Mouse (Mus musculus): Measurements from ENCODE around the gene Cldn4.

Cldn4 gene

DNA sequence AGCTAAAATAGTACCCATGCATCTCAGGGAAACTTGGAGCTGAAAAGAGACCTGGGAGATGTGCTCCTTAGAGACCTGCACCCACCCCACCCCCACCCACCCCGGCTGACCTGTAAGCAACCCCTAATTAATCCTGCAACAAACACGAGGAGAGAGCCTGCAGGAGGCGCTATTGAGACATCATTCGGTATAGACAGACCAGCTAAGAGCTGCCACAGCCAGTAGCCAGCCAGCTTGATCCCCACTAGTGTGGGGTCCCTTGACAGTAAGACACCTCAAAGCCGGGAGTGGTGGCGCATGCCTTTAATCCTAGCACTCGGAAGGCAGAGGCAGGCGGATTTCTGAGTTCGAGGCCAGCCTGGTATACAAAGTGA lies 13.8 kb downstream of the Cldn4 start:
- DNase-seq (ENCODE audit: low spot score in 2 of 2): peak; percentile 41 to 64

GRCm38 (mm10) chr5:134932179-134932902 lies 14.4 kb downstream of the Cldn4 start, which contains the start of gene Mettl27:
Mettl27 (plus strand) TSS chr5:134932368.
- DNase-seq (ENCODE audit: low spot score in 2 of 2): peak; percentile 82 to 85

DNA sequence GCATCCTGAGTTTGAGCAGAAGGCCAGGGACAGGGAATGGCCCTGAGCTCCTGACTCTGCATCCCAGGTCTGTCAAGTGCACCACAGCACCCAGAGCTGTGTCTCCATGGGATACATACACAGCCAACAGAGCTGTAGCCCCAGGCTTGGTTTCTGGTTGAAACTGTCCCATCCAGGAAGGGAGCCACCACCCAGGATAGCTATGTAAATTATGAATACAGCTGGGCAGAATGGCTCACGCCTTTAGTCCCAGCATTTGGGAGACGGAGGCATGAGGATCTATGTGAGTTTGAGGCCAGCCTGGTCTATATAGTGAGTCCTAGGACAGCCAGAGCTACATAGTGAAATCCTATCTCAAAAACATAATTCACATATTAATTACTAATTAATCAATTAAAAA lies 16.7 kb downstream of the Cldn4 start:
- no peak for DNase-seq (ENCODE audit: low spot score in 2 of 2)

- DNase-seq (ENCODE audit: low spot score in 2 of 2): no peak
These were observed 20.0 kb downstream of the Cldn4 start for GRCm38 (mm10) chr5:134926726-134927125.

GRCm38 (mm10) chr5:134923141-134923540 lies 23.6 kb downstream of the Cldn4 start:
- no peak for DNase-seq (ENCODE audit: low spot score in 2 of 2)

DNA sequence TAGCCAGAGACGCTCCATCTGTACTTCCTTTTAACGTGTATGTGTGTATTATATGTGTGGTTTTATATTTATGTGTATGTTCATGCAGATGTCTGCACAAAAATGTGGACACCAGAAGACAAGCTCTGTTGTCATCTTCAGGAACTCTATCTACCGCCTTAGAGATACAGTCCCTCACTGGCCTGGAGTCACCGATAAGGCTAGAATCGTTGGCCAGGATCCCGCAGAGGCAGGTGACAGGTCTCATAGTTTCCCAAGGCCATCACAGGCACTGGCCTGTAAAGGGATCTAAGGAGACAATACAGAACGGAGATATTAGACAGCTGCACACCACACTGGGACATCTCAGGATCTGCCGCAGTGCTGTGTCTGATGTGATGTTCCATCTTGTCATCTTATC lies 25.6 kb downstream of the Cldn4 start:
- peak; percentile 32 to 53 for DNase-seq (ENCODE audit: low spot score in 2 of 2)

- DNase-seq (ENCODE audit: low spot score in 2 of 2): peak in 1 of 2 experiments; percentile 31
These were observed 26.5 kb downstream of the Cldn4 start for GRCm38 (mm10) chr5:134920106-134920687.

- peak; percentile 60 to 62 for DNase-seq (ENCODE audit: low spot score in 2 of 2)
These were observed 27.6 kb downstream of the Cldn4 start for GRCm38 (mm10) chr5:134919097-134919496.

DNA sequence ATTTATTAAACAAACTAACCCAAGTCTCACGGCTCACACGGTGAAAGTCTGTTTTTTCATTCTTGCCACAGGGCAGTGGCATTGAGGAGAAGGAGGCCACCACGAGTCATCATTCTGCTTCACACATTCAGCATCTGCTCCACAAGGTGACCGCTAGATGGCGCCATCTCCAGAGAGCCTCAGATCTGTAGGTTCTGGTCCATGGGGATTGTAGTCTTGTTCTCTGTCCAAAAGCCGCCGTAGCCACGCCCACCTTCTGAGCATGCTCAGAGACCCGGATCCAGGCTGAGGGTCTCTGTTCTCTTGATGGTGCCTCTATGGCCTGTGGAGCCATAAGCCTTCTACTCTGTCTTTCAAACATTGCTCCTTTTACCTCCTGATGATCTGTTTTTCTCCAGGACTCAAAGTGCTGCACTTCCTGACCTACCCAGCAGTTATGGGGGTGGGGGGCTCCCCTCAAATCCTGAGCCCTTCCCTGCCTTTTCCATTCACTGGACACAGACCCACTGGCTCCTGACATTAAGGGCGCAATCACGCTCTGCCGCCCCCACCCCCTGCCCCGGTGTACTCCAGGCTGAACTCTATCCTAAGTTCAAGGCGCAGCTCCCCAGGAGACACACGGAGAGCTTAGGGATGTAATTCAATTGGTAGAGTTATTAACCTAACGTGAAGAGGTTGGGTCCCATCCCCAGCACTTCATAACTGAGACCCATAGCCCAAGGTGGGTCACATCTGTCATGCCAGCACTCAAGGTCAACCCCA lies 28.5 kb downstream of the Cldn4 start:
- DNase-seq (ENCODE audit: low spot score in 2 of 2): peak; percentile 77 to 84

- DNase-seq (ENCODE audit: low spot score in 2 of 2): peak; percentile 56 to 60
These were observed 31.4 kb downstream of the Cldn4 start, which contains the start of gene Cldn13 for GRCm38 (mm10) chr5:134915311-134915710. Cldn13 (minus strand) TSS chr5:134915526.

DNA sequence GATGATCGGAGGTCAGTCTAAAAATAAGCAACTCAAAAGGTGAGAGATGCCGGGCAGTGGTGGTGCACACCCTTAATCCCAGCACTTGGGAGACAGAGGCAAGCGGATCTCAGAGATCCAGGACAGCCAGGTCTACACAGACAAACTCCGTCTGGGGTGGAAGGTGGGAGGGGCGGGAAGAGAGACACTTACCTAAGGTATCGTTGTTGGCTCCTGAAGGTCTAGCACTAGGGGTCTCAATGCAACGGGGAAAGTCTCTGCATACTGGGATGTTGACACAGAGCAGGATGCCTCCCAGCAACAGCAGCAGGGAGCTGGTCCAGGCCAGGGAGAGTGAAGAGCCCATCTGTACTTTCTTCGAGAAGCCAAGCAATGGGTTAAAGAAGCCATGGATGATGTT lies 32.2 kb downstream of the Cldn4 start:
- peak in 1 of 2 experiments; percentile 26 for DNase-seq (ENCODE audit: low spot score in 2 of 2)

DNA sequence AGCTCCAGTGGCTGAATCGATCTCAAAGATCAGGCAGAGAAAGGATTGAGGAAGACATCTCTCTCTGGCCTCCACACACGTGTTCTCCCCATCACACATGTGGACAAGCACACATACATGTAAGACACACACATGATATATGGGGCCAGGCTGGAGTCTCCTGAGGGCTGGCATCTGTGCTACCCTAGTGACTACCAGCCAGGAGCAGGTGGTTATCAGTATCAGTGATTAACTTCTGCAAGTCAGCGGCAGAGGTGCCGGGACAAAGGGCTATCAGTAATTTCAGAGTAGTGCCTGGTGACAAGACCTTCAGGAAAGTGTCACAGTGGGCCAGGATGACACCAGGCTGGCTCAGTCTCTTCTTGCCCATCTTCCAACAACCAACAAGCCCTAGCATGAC lies 33.0 kb downstream of the Cldn4 start:
- DNase-seq (ENCODE audit: low spot score in 2 of 2): peak; percentile 48 to 57

GRCm38 (mm10) chr5:134913352-134913751 lies 33.4 kb downstream of the Cldn4 start:
- DNase-seq (ENCODE audit: low spot score in 2 of 2): no peak

DNA sequence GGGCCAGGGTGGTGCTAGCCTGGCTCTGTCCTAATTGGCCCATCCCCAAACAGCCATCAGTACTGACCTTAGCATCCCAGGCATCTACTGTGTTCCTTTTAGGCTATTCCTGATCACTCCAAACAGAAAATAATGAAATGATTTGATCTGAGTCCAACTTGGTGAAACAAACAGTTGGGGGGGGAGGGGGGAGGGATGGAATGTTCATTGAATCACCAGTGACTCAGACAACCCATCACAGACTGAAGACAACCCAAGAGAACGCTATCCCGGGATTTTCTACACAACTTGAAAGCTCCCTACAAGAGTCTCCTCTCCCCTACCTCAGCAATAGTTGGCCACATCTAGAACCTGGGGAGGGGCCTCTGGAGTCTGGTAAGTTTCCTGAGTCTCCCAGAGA lies 34.8 kb downstream of the Cldn4 start:
- DNase-seq (ENCODE audit: low spot score in 2 of 2): no peak

DNA sequence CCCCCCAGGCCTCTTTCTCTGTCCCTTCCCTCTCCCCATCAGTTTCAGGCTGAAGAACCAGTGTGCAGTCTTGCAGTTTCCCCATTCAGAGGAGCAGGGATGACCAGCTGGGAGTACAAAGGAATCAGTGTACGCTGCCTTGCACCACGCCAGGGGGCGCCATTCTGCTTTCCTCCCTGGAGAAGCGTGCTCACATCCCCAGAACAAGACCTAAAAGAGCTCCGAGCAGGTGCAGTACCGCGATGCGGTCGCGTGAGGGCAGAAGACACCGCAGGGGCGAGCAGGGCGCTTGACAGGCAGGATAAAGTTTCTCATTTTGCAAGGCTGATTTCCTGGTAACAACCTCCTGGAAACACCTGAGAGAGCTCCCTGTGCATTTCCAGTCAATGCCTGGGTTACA lies 39.6 kb downstream of the Cldn4 start:
- peak; percentile 87 to 94 for DNase-seq (ENCODE audit: low spot score in 2 of 2)

DNA sequence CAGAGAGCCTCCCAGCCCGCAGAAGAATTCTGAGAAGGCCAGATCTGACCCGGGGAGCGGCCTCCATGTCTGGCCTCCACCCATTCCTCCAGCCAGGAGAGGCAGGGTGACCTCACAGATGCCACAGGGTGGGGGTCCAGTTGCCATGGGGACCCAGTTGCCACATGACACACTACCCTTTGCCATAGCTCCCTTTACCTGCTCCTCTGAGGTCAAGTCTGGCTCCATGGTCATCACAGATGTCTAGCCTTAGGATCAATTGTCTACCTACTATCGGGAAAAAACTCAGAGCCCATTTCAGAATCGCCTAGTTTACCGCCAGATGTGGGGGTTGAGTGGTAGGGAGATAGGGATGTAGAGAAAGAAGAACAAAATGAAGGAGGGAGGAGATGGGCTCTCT lies 40.1 kb downstream of the Cldn4 start, which contains the start of gene Tmem270:
TSS of gene Tmem270 (minus strand) at position 101 of the 400 bp plus-strand sequence.
- no peak for DNase-seq (ENCODE audit: low spot score in 2 of 2)

- no peak for DNase-seq (ENCODE audit: low spot score in 2 of 2)
These were observed 45.1 kb downstream of the Cldn4 start for GRCm38 (mm10) chr5:134901644-134902027.

DNA sequence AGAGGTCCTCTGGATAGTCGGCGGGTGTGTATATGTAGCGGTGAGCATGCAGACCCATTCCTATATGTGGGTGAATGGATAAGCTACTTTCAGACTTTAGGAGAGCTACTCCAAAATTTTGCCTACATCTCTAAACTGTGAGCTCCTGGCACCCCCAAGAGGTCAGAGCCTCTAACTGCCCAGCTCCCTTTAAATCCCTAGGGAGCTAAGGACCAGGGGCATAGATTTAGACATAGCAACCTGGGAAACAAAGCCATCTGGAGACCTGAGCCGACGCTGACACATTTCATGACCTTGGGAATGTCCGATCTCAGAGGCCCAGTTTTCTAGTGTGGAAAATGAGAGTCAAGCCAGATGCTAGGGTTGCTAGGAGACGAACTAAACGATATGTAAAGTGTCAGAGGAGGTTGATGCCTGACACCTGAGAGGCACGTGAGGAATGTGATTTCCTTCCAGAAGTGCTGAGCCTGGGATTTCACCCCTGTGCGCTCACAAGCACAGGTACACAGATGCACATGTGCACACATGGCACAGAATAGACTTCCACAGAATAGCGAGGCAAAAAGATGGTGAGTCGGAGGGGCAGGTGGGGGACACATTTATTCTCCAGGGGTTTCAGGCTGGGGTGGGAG lies 45.6 kb downstream of the Cldn4 start:
- DNase-seq (ENCODE audit: low spot score in 2 of 2): no peak

DNA sequence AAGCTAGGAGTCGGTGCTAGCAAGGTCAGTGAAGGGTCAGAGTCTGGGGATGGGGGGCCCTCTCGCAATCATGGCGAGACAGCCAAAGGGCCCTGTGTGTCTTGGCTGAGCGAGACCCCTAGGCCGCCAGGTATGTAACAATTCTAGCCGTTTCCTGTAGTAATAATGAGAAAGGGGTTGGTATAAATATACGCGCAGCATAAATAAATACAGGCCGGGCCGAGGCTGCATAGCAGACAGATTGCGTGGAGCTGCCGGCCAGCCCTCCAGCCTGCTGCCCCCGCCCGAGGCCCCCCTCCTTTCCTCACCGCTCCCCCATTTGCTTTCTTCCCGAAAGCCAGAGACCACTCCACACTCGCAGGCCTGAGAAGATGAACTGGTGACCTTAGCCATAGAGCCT lies 49.1 kb downstream of the Cldn4 start:
- no peak for DNase-seq (ENCODE audit: low spot score in 2 of 2)

DNA sequence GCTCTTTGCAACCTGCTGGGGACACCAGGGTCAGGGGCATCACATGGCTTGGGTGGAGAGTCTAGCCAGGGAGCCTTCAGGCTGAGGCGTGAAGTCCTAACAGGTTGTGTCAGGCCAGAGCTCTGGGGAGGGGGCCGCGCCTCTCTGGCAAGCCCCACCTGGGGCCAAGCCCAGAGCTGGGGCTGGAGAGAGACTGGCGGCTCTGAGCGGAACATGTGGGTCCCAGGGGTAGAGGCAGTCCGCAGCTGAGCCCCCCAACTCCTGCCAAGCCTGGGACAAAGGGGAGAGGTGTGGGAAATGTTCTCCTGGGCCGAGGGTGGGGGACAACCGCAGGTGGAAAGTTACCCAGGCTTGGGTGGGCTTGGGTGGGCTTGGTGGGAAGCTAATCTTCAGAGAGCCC lies 49.8 kb downstream of the Cldn4 start:
- DNase-seq (ENCODE audit: low spot score in 2 of 2): no peak

- DNase-seq (ENCODE audit: low spot score in 2 of 2): no peak
These were observed 51.4 kb downstream of the Cldn4 start for GRCm38 (mm10) chr5:134895291-134895690.
